Comparison of ENCODE assay signal across 27 mouse cellular contexts in the genomic region with DNA sequence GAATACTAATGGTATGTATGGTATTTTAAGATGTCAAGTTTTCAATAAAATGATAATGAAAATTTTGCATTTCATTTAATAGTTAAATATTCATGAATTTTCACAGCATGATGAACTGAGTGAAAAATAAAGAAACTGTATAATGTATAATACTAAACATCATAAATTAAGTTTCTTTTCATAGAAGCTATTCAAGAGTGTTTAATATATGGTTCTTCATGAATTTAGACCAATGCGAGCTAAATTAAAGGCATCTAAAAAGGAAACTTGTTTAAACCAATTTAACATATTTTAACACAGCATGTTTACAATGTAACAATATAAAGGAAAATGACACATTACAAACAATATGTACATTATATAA.
"Had no signal": no experiment of that assay in that cellular context is flagged by ENCODE, and none has a peak within 500 bp of the region (broad histone marks: within the 10 kb centered on the region; RNA-seq: fewer than 3 reads in every experiment).

No protein-coding gene starts in this region.

- DNase-seq: gastrocnemius, adult 2 months; gastrocnemius, postnatal 10 days; gastrocnemius, postnatal 25 days; heart, adult 2 months; heart, postnatal 14 days; heart, postnatal 36 days; kidney, adult 11 months; kidney, adult 2 months; kidney, adult 9 months; kidney, postnatal 14 days; kidney, postnatal 36 days; layer of hippocampus, adult 9-11 months; layer of hippocampus, postnatal 36 days; left cerebral cortex, postnatal 4 days had no signal

- ATAC-seq: hindbrain, postnatal 0 days; intestine, embryonic 16.5 days; liver, embryonic 12.5 days had no signal

- H3K4me3 ChIP-seq: gastrocnemius, adult 2 months; heart, adult 2 months; heart, embryonic 13.5 days; heart, embryonic 15.5 days; hindbrain, embryonic 13.5 days; hindbrain, embryonic 15.5 days; kidney, embryonic 15.5 days; limb, embryonic 13.5 days; limb, embryonic 15.5 days; liver, embryonic 12.5 days had no signal

- H3K4me1 ChIP-seq: heart, embryonic 13.5 days; heart, embryonic 15.5 days; hindbrain, embryonic 13.5 days; limb, embryonic 13.5 days; limb, embryonic 15.5 days; liver, embryonic 12.5 days had no signal

- H3K27me3 ChIP-seq: heart, embryonic 13.5 days; heart, embryonic 15.5 days; hindbrain, embryonic 15.5 days; kidney, embryonic 15.5 days; limb, embryonic 13.5 days; limb, embryonic 15.5 days; liver, embryonic 12.5 days had no signal

- H3K27ac ChIP-seq: gastrocnemius, adult 2 months; heart, adult 2 months; heart, embryonic 13.5 days; heart, embryonic 15.5 days; hindbrain, embryonic 13.5 days; hindbrain, embryonic 15.5 days; hindbrain, postnatal 0 days; kidney, embryonic 15.5 days; kidney, postnatal 0 days; limb, embryonic 13.5 days; limb, embryonic 15.5 days; liver, embryonic 12.5 days; liver, embryonic 14.5 days had no signal

- H3K9ac ChIP-seq: heart, embryonic 13.5 days; heart, embryonic 15.5 days; hindbrain, embryonic 13.5 days; hindbrain, embryonic 15.5 days; kidney, embryonic 15.5 days; limb, embryonic 13.5 days; limb, embryonic 15.5 days; liver, embryonic 12.5 days; liver, embryonic 14.5 days had no signal

- H3K36me3 ChIP-seq: heart, embryonic 13.5 days; heart, embryonic 15.5 days; hindbrain, embryonic 13.5 days; hindbrain, embryonic 15.5 days; kidney, embryonic 15.5 days; limb, embryonic 13.5 days; limb, embryonic 15.5 days; liver, embryonic 12.5 days had no signal

- H3K4me2 ChIP-seq: heart, embryonic 11.5 days; heart, embryonic 13.5 days; heart, embryonic 15.5 days; hindbrain, embryonic 13.5 days; hindbrain, embryonic 15.5 days; kidney, embryonic 15.5 days; limb, embryonic 13.5 days; limb, embryonic 15.5 days; liver, embryonic 12.5 days had no signal

- H3K9me3 ChIP-seq: heart, embryonic 15.5 days; hindbrain, embryonic 15.5 days; kidney, embryonic 15.5 days; limb, embryonic 13.5 days; limb, embryonic 15.5 days; liver, embryonic 12.5 days had no signal
